ENCODE assay signal across 7 mouse cellular contexts in the genomic region with DNA sequence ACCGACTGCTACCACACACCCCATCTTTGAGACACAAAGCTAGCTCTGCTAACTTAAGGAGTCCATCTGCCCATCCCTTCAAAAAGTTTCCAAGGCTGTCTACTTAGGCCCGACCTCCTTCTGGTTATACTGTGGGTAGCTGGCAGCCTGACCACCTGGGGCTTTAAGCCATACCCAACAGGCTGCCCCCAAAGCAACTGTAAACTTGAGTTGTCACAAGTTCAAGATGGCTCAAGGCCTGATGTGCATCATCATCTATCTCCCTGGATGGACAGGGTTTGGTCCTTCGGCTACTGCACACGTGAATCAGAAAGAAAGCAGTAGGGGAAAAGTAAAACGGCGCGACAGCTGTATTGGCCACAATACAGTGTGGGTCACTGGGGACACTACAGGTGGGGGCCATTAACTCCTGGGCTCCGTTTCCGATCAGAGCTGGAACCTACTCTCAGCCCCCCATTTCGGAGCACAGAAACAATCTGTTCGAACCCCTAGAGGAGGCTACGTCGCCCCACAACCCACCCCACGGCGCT. TPM values are rescaled to one million over a fixed set of nuclear protein-coding genes. Genes with fewer than 3 reads are reported as not detected.
A peak's percentile ranks its signal among the peaks of the same experiment; 100 is the strongest.
DNase-seq lines count a peak whose midpoint lies in the region; ATAC-seq and TF ChIP-seq lines count a peak whose summit lies in the region.

No protein-coding gene starts in this region.

- H3K4me1 ChIP-seq in lung, postnatal 0 days (ENCODE audit: insufficient read depth, low read depth, low read length): peaks cover 8% of the 10 kb centered on the region; the same call in 1 of the 2 replicates
- peaks cover 12% of the 10 kb centered on the region for H3K4me1 ChIP-seq in embryonic facial prominence, embryonic 14.5 days (ENCODE audit: control insufficient read depth, insufficient read depth, low read length)
- peaks cover 19% of the 10 kb centered on the region for H3K4me1 ChIP-seq in limb, embryonic 13.5 days
- peaks cover 11% of the 10 kb centered on the region for H3K4me1 ChIP-seq in stomach, embryonic 16.5 days (ENCODE audit: control insufficient read depth, insufficient read depth, low read length)

- H3K36me3 ChIP-seq in lung, postnatal 0 days (ENCODE audit: insufficient read depth, low read length): peaks cover 31% of the 10 kb centered on the region; the same call in 1 of the 2 replicates
- H3K36me3 ChIP-seq in embryonic facial prominence, embryonic 14.5 days (ENCODE audit: control insufficient read depth, insufficient read depth, low read length): peaks cover 36% of the 10 kb centered on the region
- H3K36me3 ChIP-seq in limb, embryonic 13.5 days: peaks cover 37% of the 10 kb centered on the region
- peaks cover 15% of the 10 kb centered on the region for H3K36me3 ChIP-seq in stomach, embryonic 16.5 days (ENCODE audit: control insufficient read depth, insufficient read depth, low read length)

- H3K9me3 ChIP-seq in lung, postnatal 0 days (ENCODE audit: low read length): no peaks in the 10 kb centered on the region
- no peaks in the 10 kb centered on the region for H3K9me3 ChIP-seq in embryonic facial prominence, embryonic 14.5 days (ENCODE audit: control insufficient read depth, low read length)
- H3K9me3 ChIP-seq in limb, embryonic 13.5 days: no peaks in the 10 kb centered on the region
- H3K9me3 ChIP-seq in stomach, embryonic 16.5 days (replicated peaks; ENCODE audit: control insufficient read depth, low read length): no peaks in the 10 kb centered on the region

- ATAC-seq in lung, postnatal 0 days: no peak; the same call in 1 of the 2 replicates
- ATAC-seq in embryonic facial prominence, embryonic 14.5 days (ENCODE audit: low read depth): no peak
- ATAC-seq in limb, embryonic 13.5 days (ENCODE audit: low FRiP score, low read depth): no peak
- ATAC-seq in stomach, embryonic 16.5 days (ENCODE audit: insufficient read depth, low FRiP score): no peak

- peak overlapping the region; percentile 97 for H3K27ac ChIP-seq in lung, postnatal 0 days (ENCODE audit: low read length)
- H3K27ac ChIP-seq in embryonic facial prominence, embryonic 14.5 days (replicated peaks; ENCODE audit: low read depth, low read length): peak overlapping the region; percentile 98
- peak overlapping the region; percentile 96 for H3K27ac ChIP-seq in limb, embryonic 13.5 days
- peak overlapping the region; percentile 98 for H3K27ac ChIP-seq in stomach, embryonic 16.5 days (ENCODE audit: low read length)

- no peaks in the 10 kb centered on the region for H3K27me3 ChIP-seq in lung, postnatal 0 days (replicated peaks; ENCODE audit: insufficient read depth, low read length)
- no peaks in the 10 kb centered on the region for H3K27me3 ChIP-seq in embryonic facial prominence, embryonic 14.5 days (replicated peaks; ENCODE audit: control insufficient read depth, insufficient read depth, low read length)
- H3K27me3 ChIP-seq in limb, embryonic 13.5 days: no peaks in the 10 kb centered on the region
- H3K27me3 ChIP-seq in stomach, embryonic 16.5 days (ENCODE audit: control insufficient read depth, insufficient read depth, low read length): no peaks in the 10 kb centered on the region

- H3K9ac ChIP-seq in lung, postnatal 0 days (replicated peaks; ENCODE audit: low read depth): peak overlapping the region; percentile 99
- peak overlapping the region; percentile 96 for H3K9ac ChIP-seq in embryonic facial prominence, embryonic 14.5 days (ENCODE audit: low read depth, low read length)
- H3K9ac ChIP-seq in limb, embryonic 13.5 days: peak overlapping the region; percentile 98
- peak overlapping the region; percentile 99 for H3K9ac ChIP-seq in stomach, embryonic 16.5 days (ENCODE audit: low read length)

- TF ChIP-seq EP300 in lung, postnatal 0 days (IDR thresholded peaks at IDR 0.05): no peak

- TF ChIP-seq CTCF in lung, postnatal 0 days (IDR thresholded peaks at IDR 0.05): no peak

- peak overlapping the region; percentile 81 for H3K4me2 ChIP-seq in lung, postnatal 0 days (replicated peaks; ENCODE audit: low read depth, low read length)
- H3K4me2 ChIP-seq in embryonic facial prominence, embryonic 14.5 days (ENCODE audit: low read depth, low read length): peak overlapping the region; percentile 90
- H3K4me2 ChIP-seq in limb, embryonic 13.5 days (replicated peaks): peak overlapping the region; percentile 97
- H3K4me2 ChIP-seq in stomach, embryonic 16.5 days (ENCODE audit: low read depth, low read length): peak overlapping the region; percentile 76

- peak; percentile 41 for DNase-seq in lung, postnatal 0 days (ENCODE audit: low spot score)
- no peak for DNase-seq in lung, postnatal 10 days
- DNase-seq in embryonic facial prominence, embryonic 14.5 days (ENCODE audit: low spot score): no peak
- DNase-seq in right cerebral cortex, postnatal 25 days: no peak
- DNase-seq in gastrocnemius, postnatal 4 days (ENCODE audit: low spot score in 2 of 2): no peak

- peak overlapping the region; percentile 87 for H3K4me3 ChIP-seq in lung, postnatal 0 days (ENCODE audit: low read depth, low read length)
- H3K4me3 ChIP-seq in embryonic facial prominence, embryonic 14.5 days (ENCODE audit: low read depth, low read length): peak overlapping the region; percentile 79
- peak overlapping the region; percentile 90 for H3K4me3 ChIP-seq in limb, embryonic 13.5 days
- peak overlapping the region; percentile 89 for H3K4me3 ChIP-seq in stomach, embryonic 16.5 days (replicated peaks; ENCODE audit: low read length)

- 1% methylated on average over 15 of the region's 15 CpGs for WGBS in lung, postnatal 0 days
- 3% methylated on average over 14 of the region's 15 CpGs for WGBS in embryonic facial prominence, embryonic 14.5 days
- WGBS in limb, embryonic 13.5 days: 2% methylated on average over 15 of the region's 15 CpGs
- WGBS in stomach, embryonic 16.5 days: 1% methylated on average over 15 of the region's 15 CpGs

RNA-seq across cellular contexts. Expression of a gene that starts 0.6 kb away (rescaled TPM):
- 82.4 and 95.8 TPM in 2 replicates for polyA plus RNA-seq in lung, postnatal 0 days (2015; fragmentation: Nextera tagmentation; extraction: Ambion mirVana)
- 155 and 194 TPM in 2 replicates for polyA plus RNA-seq in embryonic facial prominence, embryonic 14.5 days (2014; fragmentation: Nextera tagmentation; extraction: Ambion mirVana)
- polyA plus RNA-seq in limb, embryonic 13.5 days (2015; fragmentation: Nextera tagmentation; extraction: Ambion mirVana): 211 and 218 TPM in 2 replicates
- 182 and 186 TPM in 2 replicates for polyA plus RNA-seq in stomach, embryonic 16.5 days (2015; fragmentation: Nextera tagmentation; extraction: Ambion mirVana)
- total RNA-seq in gastrocnemius, postnatal 4 days (2021): 100 to 1,000 TPM; 115 to 120 TPM

RNA-seq across cellular contexts. Expression of a gene that starts 13.5 kb away (rescaled TPM):
- 0.21 and 0.24 TPM in 2 replicates for polyA plus RNA-seq in lung, postnatal 0 days (2015; fragmentation: Nextera tagmentation; extraction: Ambion mirVana)
- polyA plus RNA-seq in embryonic facial prominence, embryonic 14.5 days (2014; fragmentation: Nextera tagmentation; extraction: Ambion mirVana): 4.5 and 5.3 TPM in 2 replicates
- 6.2 and 6.9 TPM in 2 replicates for polyA plus RNA-seq in limb, embryonic 13.5 days (2015; fragmentation: Nextera tagmentation; extraction: Ambion mirVana)
- polyA plus RNA-seq in stomach, embryonic 16.5 days (2015; fragmentation: Nextera tagmentation; extraction: Ambion mirVana): 2.9 and 3.3 TPM in 2 replicates
- total RNA-seq in gastrocnemius, postnatal 4 days (2021): 1 to 10 TPM; 1.4 to 1.5 TPM

RNA-seq across cellular contexts. Expression of a gene that starts 41.2 kb away (rescaled TPM):
- 121 and 122 TPM in 2 replicates for polyA plus RNA-seq in lung, postnatal 0 days (2015; fragmentation: Nextera tagmentation; extraction: Ambion mirVana)
- 234 and 271 TPM in 2 replicates for polyA plus RNA-seq in embryonic facial prominence, embryonic 14.5 days (2014; fragmentation: Nextera tagmentation; extraction: Ambion mirVana)
- polyA plus RNA-seq in limb, embryonic 13.5 days (2015; fragmentation: Nextera tagmentation; extraction: Ambion mirVana): 237 and 238 TPM in 2 replicates
- 232 and 253 TPM in 2 replicates for polyA plus RNA-seq in stomach, embryonic 16.5 days (2015; fragmentation: Nextera tagmentation; extraction: Ambion mirVana)
- total RNA-seq in gastrocnemius, postnatal 4 days (2021): 100 to 1,000 TPM; 152 to 157 TPM
